Mouse (Mus musculus) heart, adult 2 months (tissue): Measurements from ENCODE around the gene Fam129a.

Source experiments
- CTCF ChIP-seq: fragments of 200-600 bp; IDR thresholded peaks from 2 replicates; pipeline ENCODE4 v1.8.1; 2022; ENCODE audit warnings: antibody characterized with exemption, mild to moderate bottlenecking, moderate library complexity
- EP300 ChIP-seq: fragments of 200-500 bp; IDR thresholded peaks from 2 replicates; pipeline ENCODE4 v1.6.1; 2011; ENCODE audit warnings: low read depth, low read length, control low read depth; ENCODE audit not compliant: insufficient read depth
- POLR2A ChIP-seq: fragments of 200-500 bp; IDR thresholded peaks from 2 replicates; pipeline ENCODE4 v1.6.1; 2011; ENCODE audit warnings: mild to moderate bottlenecking, low read depth, low read length, control low read depth; ENCODE audit not compliant: insufficient read depth

GRCm38 (mm10) chr1:151686696-151687095 lies 115.7 kb downstream of the Fam129a start:
- TF ChIP-seq CTCF (no peak), POLR2A (no peak), EP300 (peak; percentile 63)
